Mouse (Mus musculus) thymus, adult 2 months (tissue): ENCODE measurements at regions not wholly inside any gene's neighbourhood (a gene's known extent, or its start where the extent isn't known, plus 50 kb on each side); places are given as distances from the start of the nearest gene placed in this dataset.

ENCODE experiments used
- CTCF ChIP-seq: fragments of 200-500 bp; IDR thresholded peaks from 2 replicates; pipeline ENCODE4 v1.5.1; 2012; ENCODE audit warnings: mild to moderate bottlenecking, control low read depth, low read length, moderate library complexity, borderline replicate concordance; ENCODE audit not compliant: control insufficient read depth, poor library complexity, insufficient read depth; ENCODE audit errors: extremely low read depth
- POLR2A ChIP-seq: fragments of 200-500 bp; IDR thresholded peaks from 2 replicates; pipeline ENCODE4 v1.6.1; 2012; ENCODE audit warnings: mild to moderate bottlenecking, low read length, control low read depth, moderate library complexity; ENCODE audit not compliant: control insufficient read depth, poor library complexity, insufficient read depth; ENCODE audit errors: extremely low read depth

- TF ChIP-seq CTCF (no peak), POLR2A (no peak)
These were observed 550.0 kb downstream of the Pdcd6ip start for GRCm38 (mm10) chr9:113158080-113158479.
